Mouse (Mus musculus): Measurements from ENCODE around the gene Plk5. TPM values are rescaled to one million over a fixed set of nuclear protein-coding genes. Genes with fewer than 3 reads are reported as not detected.

The Plk5 gene
- polyA plus RNA-seq, 1 experiment: 0.05 TPM

GRCm38 (mm10) chr10:80347514-80347967 lies 8.7 kb upstream of the Plk5 start:
- peak overlapping the region; percentile 6 for H3ac ChIP-seq (ENCODE audit: control insufficient read depth, insufficient read length)
- H3K79me2 ChIP-seq (ENCODE audit: control insufficient read depth, insufficient read depth): no peaks in the 10 kb centered on the region
- no peaks in the 10 kb centered on the region for H3K36me3 ChIP-seq (ENCODE audit: control insufficient read depth, insufficient read depth)
- H3K4me3 ChIP-seq: peak overlapping the region; percentile 95
- H3K4me2 ChIP-seq (ENCODE audit: low read depth): peak overlapping the region; percentile 97
- TF ChIP-seq MYOD1 (IDR thresholded peaks at IDR 0.05; ENCODE audit: control insufficient read depth in 1 of 3, insufficient read length in 2 of 3, low read depth in 2 of 3) (peak in 1 of 3 experiments; percentile 36), POLR2A (IDR thresholded peaks at IDR 0.05; ENCODE audit: insufficient read length, low read depth) (peak; percentile 29), USF1 (IDR thresholded peaks at IDR 0.05; ENCODE audit: low read depth) (no peak), MYOG (IDR thresholded peaks at IDR 0.05; ENCODE audit: control insufficient read depth in 1 of 3, insufficient read depth in 1 of 3, insufficient read length in 2 of 3, low read depth in 2 of 3) (peak in 1 of 3 experiments; percentile 28)
- H3K27me3 ChIP-seq (ENCODE audit: control insufficient read depth, insufficient read depth, insufficient read length): peaks cover 4% of the 10 kb centered on the region

- peak within 1 kb of the TSS; percentile 6 for H3ac ChIP-seq (ENCODE audit: control insufficient read depth, insufficient read length)
These were observed 7.9 kb upstream of the Plk5 start, which contains the start of gene Adamtsl5 for GRCm38 (mm10) chr10:80348244-80348781. Gene Adamtsl5, minus strand, starts transcription at chr10:80348412.

GRCm38 (mm10) chr10:80348981-80349380 lies 7.3 kb upstream of the Plk5 start:
- H3K4me3 ChIP-seq: peak overlapping the region; percentile 95
- TF ChIP-seq E2F4 (IDR thresholded peaks at IDR 0.05; ENCODE audit: insufficient read depth): no peak
- TF ChIP-seq MYOG (IDR thresholded peaks at IDR 0.05; ENCODE audit: control insufficient read depth in 1 of 3, insufficient read depth in 1 of 3, insufficient read length in 2 of 3, low read depth in 2 of 3): peak in 1 of 3 experiments; percentile 25
- TF ChIP-seq USF1 (IDR thresholded peaks at IDR 0.05; ENCODE audit: low read depth): no peak
- H3K79me2 ChIP-seq (ENCODE audit: control insufficient read depth, insufficient read depth): no peaks in the 10 kb centered on the region
- no peaks in the 10 kb centered on the region for H3K36me3 ChIP-seq (ENCODE audit: control insufficient read depth, insufficient read depth)
- H3K27me3 ChIP-seq (ENCODE audit: control insufficient read depth, insufficient read depth, insufficient read length): peaks cover 12% of the 10 kb centered on the region
- H3K4me2 ChIP-seq (ENCODE audit: low read depth): peak overlapping the region; percentile 97
- no peak overlapping the region for H3ac ChIP-seq (ENCODE audit: control insufficient read depth, insufficient read length)

More at GRCm38 (mm10) chr10:80348244-80348781, 7.9 kb upstream of the Plk5 start, which contains the start of gene Adamtsl5:
- TF ChIP-seq TCF12 (IDR thresholded peaks at IDR 0.05; ENCODE audit: insufficient read depth, poor library complexity, severe bottlenecking): no peak
- TF ChIP-seq USF1 (IDR thresholded peaks at IDR 0.05; ENCODE audit: low read depth): no peak
- TF ChIP-seq MYOG (IDR thresholded peaks at IDR 0.05; ENCODE audit: control insufficient read depth in 1 of 3, insufficient read depth in 1 of 3, insufficient read length in 2 of 3, low read depth in 2 of 3): peak; percentile 14 to 81 (median 70)
- peak in 2 of 3 experiments; percentile 20 to 78 for TF ChIP-seq MYOD1 (IDR thresholded peaks at IDR 0.05; ENCODE audit: control insufficient read depth in 1 of 3, insufficient read length in 2 of 3, low read depth in 2 of 3)
- peak; percentile 67 for TF ChIP-seq POLR2A (IDR thresholded peaks at IDR 0.05; ENCODE audit: insufficient read length, low read depth)
- TF ChIP-seq SRF (IDR thresholded peaks at IDR 0.05; ENCODE audit: control insufficient read depth, insufficient read length, low read depth): no peak
- peak; percentile 36 for TF ChIP-seq POLR2AphosphoS2 (IDR thresholded peaks at IDR 0.05; ENCODE audit: insufficient read length, low read depth)
- no peak for TF ChIP-seq TCF3 (IDR thresholded peaks at IDR 0.05; ENCODE audit: insufficient read length, low read depth)
- no peak for TF ChIP-seq E2F4 (IDR thresholded peaks at IDR 0.05; ENCODE audit: insufficient read depth)
- H3K27me3 ChIP-seq (ENCODE audit: control insufficient read depth, insufficient read depth, insufficient read length): peaks cover 11% of the 10 kb centered on the region
- H3K4me3 ChIP-seq: peak within 1 kb of the TSS; percentile 95
- no peaks in the 10 kb centered on the region for H3K79me2 ChIP-seq (ENCODE audit: control insufficient read depth, insufficient read depth)
- no peaks in the 10 kb centered on the region for H3K36me3 ChIP-seq (ENCODE audit: control insufficient read depth, insufficient read depth)
- H3K4me2 ChIP-seq (ENCODE audit: low read depth): peak within 1 kb of the TSS; percentile 97

- Histone ChIP-seq H3K79me2 (ENCODE audit: control insufficient read depth, insufficient read depth) (no peaks in the 10 kb centered on the region), H3K4me3 (no peak overlapping the region), H3K27me3 (ENCODE audit: control insufficient read depth, insufficient read depth, insufficient read length) (peaks cover 12% of the 10 kb centered on the region), H3K36me3 (ENCODE audit: control insufficient read depth, insufficient read depth) (no peaks in the 10 kb centered on the region), H3ac (ENCODE audit: control insufficient read depth, insufficient read length) (no peak overlapping the region), H3K4me2 (ENCODE audit: low read depth) (no peak overlapping the region)
- TF ChIP-seq MYOG (IDR thresholded peaks at IDR 0.05; ENCODE audit: control insufficient read depth in 1 of 3, insufficient read depth in 1 of 3, insufficient read length in 2 of 3, low read depth in 2 of 3) (peak in 1 of 3 experiments; percentile 10), TCF12 (IDR thresholded peaks at IDR 0.05; ENCODE audit: insufficient read depth, poor library complexity, severe bottlenecking) (no peak)
These were observed 6.0 kb upstream of the Plk5 start for GRCm38 (mm10) chr10:80350292-80350691.

GRCm38 (mm10) chr10:80351896-80352295 lies 4.4 kb upstream of the Plk5 start:
- Histone ChIP-seq H3K27me3 (ENCODE audit: control insufficient read depth, insufficient read depth, insufficient read length) (peaks cover 26% of the 10 kb centered on the region), H3K4me3 (no peak overlapping the region), H3K4me2 (ENCODE audit: low read depth) (no peak overlapping the region), H3K79me2 (ENCODE audit: control insufficient read depth, insufficient read depth) (no peaks in the 10 kb centered on the region), H3K36me3 (ENCODE audit: control insufficient read depth, insufficient read depth) (no peaks in the 10 kb centered on the region), H3ac (ENCODE audit: control insufficient read depth, insufficient read length) (no peak overlapping the region)
- TF ChIP-seq CEBPB (IDR thresholded peaks at IDR 0.05; ENCODE audit: insufficient read depth, poor library complexity, severe bottlenecking) (no peak), POLR2A (IDR thresholded peaks at IDR 0.05; ENCODE audit: insufficient read length, low read depth) (no peak), SRF (IDR thresholded peaks at IDR 0.05; ENCODE audit: control insufficient read depth, insufficient read length, low read depth) (no peak), MYOD1 (IDR thresholded peaks at IDR 0.05; ENCODE audit: control insufficient read depth in 1 of 3, insufficient read length in 2 of 3, low read depth in 2 of 3) (no peak), MYOG (IDR thresholded peaks at IDR 0.05; ENCODE audit: control insufficient read depth in 1 of 3, insufficient read depth in 1 of 3, insufficient read length in 2 of 3, low read depth in 2 of 3) (no peak), USF1 (IDR thresholded peaks at IDR 0.05; ENCODE audit: low read depth) (no peak), POLR2AphosphoS2 (IDR thresholded peaks at IDR 0.05; ENCODE audit: insufficient read length, low read depth) (no peak), E2F4 (IDR thresholded peaks at IDR 0.05; ENCODE audit: insufficient read depth) (no peak), REST (IDR thresholded peaks at IDR 0.05; ENCODE audit: insufficient read depth, insufficient read length) (no peak), TCF12 (IDR thresholded peaks at IDR 0.05; ENCODE audit: insufficient read depth, poor library complexity, severe bottlenecking) (no peak), MAX (IDR thresholded peaks at IDR 0.05; ENCODE audit: low read depth) (no peak), TCF3 (IDR thresholded peaks at IDR 0.05; ENCODE audit: insufficient read length, low read depth) (no peak)

Measured in myocyte (in vitro differentiated cells).